Mouse (Mus musculus) liver (tissue): ENCODE measurements around the gene Xpo4.

Source experiments
- DNase-seq: peaks from one replicate; pipeline ENCODE4 v3.0.0-alpha.2; 2020; ENCODE audit warnings: mixed read lengths

The Xpo4 gene

DNA sequence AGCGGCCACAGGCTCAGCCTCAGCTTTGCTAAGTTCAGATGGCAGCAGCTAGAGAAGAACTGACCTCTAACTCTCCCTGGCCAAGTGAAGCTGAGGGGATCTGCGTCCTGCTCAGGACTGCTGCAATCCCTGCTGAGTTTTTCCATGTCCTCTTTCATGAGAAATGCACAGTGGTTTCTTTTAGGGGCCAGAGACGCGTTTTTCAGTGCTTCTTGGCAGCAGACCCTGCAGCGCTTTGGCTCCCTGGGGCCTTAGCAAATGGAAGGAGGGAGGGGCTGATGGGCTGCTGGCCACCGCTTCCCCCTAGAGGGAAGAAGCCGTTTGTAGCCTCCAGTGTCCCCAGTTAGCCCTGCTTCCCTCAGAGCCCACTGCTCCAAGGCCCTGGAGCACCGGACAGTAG is 130.3 kb downstream of the Xpo4 start:
- no peak for DNase-seq

DNA sequence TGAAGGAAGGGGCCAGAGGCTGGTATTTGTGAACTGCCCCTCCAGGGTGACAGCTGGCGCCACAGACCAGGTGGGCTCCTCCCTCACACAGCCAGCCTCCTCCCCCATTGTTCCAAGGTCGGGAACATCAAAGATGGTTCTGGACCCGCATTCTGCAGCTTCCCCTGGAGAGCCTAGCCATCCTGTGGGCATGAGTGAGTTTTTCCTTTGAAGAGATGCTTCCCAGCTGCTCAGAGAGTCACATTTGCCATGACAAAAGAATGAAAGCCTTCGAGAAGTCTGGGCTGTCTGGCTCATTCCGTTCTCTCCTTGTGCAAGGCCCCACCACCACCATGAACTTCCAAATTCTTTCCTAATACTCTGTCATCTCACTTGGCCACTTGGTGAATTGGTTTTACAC is 130.9 kb downstream of the Xpo4 start:
- DNase-seq, result no peak

DNA sequence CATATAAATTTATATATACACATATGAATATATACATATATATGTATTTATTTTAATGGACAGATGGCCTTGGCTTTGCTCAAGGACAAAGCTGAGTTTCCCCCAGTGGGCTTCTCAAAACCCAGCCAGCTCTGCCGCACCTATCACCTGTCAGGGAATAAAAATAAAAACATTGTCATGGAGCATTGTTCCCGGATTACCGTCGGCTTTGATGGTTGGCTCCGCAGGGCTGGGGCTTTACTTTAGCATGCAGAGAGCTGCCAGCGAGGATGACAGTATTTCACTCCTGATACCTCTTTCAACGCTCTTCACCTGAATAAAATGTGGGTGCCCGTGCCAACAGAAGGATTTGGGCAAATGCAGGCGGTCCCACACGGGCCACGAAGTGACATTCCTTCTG is 131.4 kb downstream of the Xpo4 start:
- DNase-seq, result no peak

DNA sequence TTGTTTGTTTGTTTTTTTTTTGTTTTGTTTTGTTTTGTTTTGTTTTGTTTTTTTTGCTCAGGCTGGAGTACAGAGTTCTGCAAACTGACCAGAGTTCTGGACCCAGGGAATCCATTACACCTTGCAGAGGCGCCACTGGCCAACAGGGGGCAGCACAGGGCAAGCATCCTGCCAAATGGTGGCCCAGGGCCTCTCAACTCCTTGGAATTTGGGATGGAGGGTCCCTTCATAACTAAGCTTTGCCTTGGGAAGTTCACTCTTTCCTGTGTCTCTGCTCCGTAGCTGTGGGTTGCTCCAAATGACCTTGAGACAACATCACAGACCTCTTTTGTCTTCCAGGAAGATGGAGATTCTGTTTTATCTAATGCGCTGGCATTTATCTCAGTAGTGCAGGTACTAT is 132.0 kb downstream of the Xpo4 start:
- peak; percentile 54 for DNase-seq

DNA sequence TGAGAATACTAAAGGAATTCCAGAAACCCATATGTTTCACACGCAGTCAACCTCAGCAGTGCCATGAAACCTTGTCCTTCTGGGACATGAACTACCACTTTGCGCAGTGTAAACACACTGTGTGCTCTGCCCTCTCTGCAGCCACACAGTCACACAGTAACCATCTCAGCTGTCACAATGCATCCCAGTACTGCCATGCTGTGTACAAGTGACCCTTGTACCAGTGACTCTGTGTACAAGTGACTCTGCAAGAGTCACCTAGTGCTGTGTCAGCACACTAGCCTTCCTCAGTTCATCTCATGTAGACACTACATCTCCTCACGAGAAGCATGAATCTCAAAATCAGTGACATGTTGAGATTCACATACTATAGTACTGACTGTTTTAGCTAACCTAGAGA is 132.7 kb downstream of the Xpo4 start:
- no peak for DNase-seq

DNA sequence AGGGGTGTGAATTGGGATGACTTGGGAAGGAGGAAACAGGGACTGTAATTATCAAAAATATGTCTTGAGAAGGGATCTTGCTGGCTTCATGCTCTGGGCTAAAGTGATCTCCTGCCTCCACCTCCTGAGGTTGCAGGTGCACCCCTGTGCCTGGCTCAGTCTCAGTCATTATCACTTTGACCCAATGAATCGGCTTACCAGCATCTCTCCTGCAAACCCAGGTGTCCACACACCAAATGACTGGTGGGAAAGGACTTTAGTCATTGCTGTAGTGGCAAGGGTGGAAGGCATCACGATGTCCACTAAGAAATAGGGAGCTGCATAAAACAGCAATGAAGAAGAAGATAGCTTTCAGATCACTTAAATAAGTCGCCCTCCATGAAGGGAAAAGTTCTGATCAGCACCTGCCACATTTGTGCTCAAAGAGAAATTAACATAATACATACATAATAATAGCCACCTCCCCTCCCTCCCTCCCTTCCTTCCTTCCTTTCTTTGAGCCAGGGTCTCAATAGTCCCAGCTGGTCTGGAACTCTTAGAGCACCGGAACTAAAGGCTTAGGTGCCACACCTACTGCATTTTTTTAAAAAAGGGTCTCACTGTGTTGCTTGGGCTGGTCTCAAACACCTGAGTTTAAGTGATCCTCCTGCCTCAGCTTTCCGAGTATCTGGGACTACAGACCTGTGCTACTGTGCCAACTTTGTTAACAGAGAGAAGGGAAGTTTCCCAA is 135.3 kb downstream of the Xpo4 start:
- DNase-seq, result no peak

DNA sequence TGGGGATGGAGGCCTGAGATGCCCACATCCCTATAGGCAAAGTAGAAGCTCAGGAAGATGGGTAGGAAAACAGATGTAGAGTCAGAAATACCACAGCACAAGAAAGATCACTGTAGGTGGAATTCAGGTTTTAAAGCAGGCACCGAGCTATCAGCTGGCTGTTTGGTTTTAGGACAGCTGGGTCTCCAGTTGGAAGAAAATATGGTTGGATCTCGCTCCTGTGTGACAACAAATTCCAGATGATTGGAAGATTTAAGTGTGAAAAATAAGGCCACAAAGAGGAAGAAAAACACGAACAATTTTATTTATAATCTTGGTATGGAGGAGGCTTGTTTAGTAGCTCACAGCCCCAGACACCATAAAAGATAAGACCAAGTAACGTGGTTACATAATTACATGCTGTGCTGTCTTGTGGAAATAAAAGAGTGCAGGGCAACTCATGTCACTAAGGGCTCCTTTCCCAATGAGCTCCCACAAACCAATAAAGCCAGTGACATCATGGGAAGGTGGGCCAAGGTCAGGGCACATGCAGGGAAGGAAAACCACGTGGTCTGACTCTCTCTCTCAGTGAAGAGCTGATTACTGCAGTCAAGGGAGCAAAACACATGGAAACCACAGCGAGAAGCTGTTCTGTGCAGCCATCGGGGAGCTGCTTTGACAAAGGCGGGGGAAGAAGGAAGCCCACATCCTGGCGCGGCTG is 136.0 kb downstream of the Xpo4 start:
- no peak for DNase-seq

DNA sequence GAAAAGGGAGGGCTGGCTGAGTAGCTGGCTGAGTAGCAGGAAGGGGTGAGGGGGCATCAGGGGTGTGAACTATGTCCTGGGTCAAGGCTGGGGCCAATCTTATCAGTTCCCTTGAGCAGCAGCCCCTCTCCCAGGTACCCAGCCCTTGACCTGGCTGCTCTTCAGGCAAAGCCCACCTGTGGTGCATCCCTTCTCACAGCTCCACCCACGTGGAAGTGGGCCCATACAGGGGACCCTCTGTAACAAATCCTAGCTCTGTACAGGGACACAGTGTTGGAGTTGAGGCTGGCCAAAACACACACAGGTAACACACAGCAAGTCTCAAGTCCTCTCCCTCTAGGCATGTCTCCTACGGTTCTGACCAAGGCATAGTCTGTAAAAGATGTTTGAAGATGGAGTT is 137.6 kb downstream of the Xpo4 start:
- no peak for DNase-seq
